Mouse (Mus musculus) lung, adult 18-20 months (tissue): ENCODE measurements around the gene Atp2a1.
"Not testable (repeated sequence)": the region's sequence is repeated elsewhere in the genome, so short reads cannot be mapped to it uniquely, and the experiment has no call there.

Experiments
- DNase-seq, 2 experiments: peaks; one replicate each; pipeline ENCODE4 v3.0.0; 2022; ENCODE audit warnings: mixed read lengths in 2 of 2

Gene Atp2a1

GRCm38 (mm10) chr7:126463004-126463403 is at the start of gene Atp2a1:
Gene Atp2a1, minus strand, starts transcription at chr7:126463108.
- no peak for DNase-seq

- no peak for DNase-seq
These were observed 48.4 kb upstream of the Atp2a1 start for GRCm38 (mm10) chr7:126511287-126511686.

DNA sequence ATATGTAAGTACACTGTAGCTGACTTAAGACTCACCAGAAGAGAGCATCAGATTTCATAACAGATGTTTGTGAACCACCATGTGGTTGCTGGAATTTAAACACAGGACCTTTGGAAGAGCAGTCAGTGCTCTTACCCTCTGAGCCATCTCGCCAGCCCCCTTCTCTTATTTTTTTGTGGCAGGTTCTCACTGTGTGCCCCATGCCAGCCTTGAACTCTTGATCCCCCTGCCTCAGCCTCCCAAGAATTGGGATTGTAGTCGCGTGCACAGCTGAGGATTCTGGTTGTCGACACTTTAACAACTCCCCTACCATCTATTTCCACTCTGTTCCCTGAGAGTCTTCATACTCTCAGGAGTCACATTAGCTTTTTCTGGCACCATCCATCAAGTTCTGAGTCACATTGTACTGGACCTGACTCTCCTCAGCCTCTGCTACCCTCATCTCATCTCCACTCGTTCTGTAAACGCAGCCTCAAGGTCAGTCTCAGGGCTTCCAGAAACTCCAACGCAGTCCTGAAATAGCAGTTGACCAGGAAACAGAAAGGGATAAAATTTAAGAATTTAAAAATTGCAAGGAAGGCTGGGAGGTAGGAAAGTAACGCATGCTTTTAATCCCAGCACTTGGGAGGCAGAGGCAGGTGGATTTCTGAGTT is 44.3 kb upstream of the Atp2a1 start:
- DNase-seq = no peak

DNA sequence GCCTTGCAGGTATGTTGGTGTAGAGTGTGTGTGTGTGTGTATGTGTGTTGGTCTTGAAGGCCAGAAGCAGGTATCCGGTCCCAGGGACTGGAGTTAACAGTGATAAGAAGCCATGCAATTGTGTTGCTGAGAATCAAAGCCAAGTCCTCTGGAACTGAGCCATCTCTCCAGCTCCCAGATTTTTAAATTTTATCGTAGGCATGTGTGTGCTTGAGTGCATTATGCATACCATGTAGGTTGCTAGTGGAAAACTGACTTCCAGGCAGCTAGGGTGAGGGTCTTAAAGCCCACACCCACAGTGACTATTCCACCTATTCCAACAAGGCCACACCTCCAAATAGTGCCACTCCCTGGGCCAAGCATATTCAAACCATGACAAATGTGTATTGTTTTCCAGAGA is 42.0 kb upstream of the Atp2a1 start:
- no peak for DNase-seq

DNA sequence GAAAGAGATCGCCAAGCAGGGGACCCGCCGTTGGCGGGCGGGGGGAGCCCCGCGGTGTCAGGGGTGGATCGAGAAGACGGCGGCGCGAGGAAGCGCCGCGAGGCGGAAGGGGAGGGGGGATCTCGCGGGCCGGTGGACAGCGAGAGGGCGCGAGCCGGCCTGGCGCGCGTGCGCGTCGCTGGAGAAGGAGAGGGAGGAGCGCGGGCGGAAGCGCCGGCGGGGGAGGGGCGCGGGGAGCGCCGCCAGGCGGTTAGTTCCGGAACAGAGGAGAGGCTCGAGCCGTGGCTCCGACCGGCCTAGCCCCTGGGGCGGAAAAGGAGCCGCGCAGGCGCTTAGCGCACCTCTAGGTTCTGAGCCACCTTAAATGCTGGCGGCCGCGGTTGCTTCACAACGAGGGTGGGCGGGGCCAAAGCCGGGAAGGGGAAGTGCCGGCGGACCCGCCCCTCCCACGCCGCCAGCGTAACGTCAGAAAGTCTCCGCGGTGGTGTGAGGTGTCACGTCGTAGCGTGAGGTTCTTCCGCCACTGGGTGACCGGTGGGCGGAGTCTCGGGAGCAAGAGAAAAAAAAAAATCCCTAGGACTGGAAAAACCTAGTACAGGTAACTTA is 40.5 kb upstream of the Atp2a1 start, which contains the start of gene Atxn2l:
TSS of gene Atxn2l (minus strand) at position 165 of the 606 bp plus-strand sequence.
- DNase-seq = peak; percentile 98

GRCm38 (mm10) chr7:126502751-126503150 is 39.8 kb upstream of the Atp2a1 start:
- no peak for DNase-seq

DNA sequence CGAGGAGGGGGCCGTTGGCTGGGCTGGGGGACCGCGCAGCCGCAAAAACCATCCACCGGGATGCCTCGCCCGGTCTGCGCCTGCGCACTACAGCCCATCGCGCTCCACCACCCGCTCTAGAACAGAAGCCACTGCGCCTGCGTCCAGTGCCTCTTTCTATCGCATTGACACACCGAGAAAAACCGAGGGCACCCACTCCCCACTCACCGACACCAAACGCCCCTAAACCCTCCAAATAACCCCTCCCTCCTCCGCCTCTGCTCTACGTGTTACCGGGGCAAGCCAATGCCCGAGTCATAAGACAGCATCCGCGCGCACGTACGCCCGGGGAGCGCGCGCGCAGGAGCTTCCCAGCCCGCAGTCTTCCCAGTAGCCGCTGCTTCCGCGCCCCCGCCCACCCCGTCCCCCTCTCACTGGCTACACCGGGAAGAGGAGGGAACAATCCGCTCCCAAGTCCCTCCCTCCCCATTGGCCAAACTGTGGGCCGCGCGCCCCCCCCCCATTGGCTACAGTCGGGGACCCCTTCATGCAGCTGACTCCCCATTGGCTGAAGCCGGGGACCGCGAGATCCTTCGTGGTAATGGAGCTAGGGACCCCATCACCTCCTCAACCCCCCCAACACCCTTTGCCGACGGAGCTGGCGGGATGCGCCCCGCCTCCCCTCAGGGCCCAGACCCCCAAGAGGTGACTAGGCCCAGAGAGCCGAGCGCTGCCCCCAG is 39.3 kb upstream of the Atp2a1 start:
- peak; percentile 91 to 95 for DNase-seq

DNA sequence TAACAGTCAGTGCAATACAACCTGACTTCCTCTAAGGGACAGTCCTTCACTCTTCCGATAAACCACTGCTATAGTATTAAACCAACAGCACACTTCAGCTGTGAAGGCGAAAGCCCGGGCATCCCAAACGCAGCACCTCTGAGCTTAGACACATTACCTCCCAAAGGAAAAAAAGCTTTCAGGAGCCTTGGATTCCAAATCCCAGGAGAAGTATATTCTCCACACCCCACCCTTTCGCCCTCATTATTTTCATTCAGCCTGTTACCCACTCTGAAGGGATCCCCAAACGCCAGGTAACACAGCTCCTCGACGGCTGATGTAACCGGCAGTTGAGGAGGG is 38.7 kb upstream of the Atp2a1 start:
- DNase-seq = no peak

DNA sequence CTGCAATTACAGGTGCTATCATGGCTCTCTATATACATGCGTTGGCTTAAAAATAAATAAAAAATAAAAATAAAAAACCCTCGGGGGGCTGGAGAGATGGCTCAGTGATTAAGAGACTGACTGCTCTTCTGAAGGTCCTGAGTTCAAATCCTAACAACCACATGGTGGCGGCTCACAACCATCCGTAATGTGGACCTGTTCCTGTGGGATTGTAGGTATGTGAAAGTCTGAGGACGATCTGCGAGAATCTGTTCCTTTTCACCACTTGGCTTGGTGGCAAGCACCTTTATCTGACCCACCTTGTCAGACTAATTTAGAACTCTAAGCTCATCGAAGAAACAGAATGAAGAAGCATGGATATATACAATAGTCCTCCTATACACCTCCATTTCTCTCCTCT is 36.5 kb upstream of the Atp2a1 start:
- DNase-seq = no peak

DNA sequence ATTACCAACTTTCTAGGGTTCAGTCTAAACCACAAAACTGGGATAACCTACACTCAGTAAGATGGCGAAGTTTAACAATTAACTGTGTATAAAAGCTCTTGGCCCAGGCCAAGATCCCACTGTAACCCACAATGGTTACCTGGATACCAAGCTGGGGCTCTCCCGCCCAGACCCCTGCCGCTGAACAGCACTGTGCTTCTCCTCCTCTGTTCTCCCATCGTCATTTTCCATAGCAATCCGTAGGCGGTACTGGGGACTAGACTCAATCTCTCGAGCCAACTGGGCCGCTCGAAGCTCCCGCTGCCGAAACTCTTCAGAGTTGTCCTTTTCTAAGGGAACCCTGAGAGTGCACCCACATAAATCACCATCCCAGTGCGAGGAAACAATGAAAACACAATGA is 35.1 kb upstream of the Atp2a1 start:
- no peak for DNase-seq

DNA sequence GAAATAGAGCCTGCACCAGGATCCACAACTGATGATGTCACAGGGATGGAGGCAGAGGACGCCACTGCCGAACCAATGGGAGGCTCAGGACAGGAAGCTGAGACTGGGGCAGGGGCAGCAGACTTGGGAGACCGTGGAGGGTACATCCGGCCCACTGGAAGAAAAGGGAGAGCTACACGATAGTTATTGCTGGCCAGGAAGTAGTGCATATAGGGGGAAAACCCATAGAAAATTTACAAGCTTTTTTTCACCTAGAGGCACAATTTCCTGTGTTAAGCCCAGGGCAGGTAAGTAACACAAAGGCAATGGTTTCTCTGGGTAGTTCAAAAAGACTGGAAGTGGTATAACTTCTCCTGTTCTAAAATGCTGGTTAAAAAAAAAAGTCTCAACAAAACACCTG is 33.6 kb upstream of the Atp2a1 start:
- no peak for DNase-seq

DNA sequence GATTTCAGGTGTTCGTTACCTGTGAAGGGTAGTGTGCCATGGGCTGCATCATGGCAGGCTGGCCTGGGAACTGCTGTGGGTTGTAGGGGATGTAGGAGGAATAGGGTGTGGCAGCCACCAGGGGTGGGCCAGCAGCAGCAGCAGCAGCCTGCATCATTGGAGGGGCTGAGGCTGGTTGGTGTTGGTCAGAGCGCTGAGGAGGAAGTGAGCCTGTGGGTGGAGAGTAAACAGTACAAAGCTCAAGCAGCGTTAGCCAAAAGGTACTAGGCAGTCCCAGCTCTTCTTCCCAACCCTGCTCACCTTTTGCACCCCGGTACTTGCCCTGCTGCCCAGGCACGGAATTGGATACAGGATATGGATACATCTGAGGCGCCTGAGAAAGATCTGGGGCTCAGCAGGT is 31.2 kb upstream of the Atp2a1 start:
- no peak for DNase-seq

GRCm38 (mm10) chr7:126491973-126492372 is 29.1 kb upstream of the Atp2a1 start:
- no peak for DNase-seq

DNA sequence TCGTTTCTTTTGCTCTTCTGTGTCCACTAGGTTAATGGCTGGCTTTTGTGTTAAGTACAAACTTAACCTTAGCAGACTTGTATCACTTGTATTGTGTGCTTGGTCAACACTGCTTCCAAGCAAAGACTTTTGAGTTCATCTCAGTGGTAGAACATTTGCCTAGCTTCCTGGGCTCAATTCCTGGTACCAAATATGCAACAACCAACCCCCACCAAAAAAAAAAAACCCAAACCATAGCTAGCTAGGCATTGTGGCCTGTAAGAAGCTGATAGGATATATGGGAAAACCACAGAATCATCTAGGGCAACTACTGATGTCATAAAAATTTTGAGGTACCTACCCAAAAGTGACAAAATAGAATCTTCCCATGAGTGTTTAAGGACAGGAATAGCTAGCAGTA is 28.1 kb upstream of the Atp2a1 start:
- no peak for DNase-seq

- DNase-seq = not testable (repeated sequence)
These were observed 24.9 kb upstream of the Atp2a1 start for GRCm38 (mm10) chr7:126487617-126488385.

GRCm38 (mm10) chr7:126487052-126487483 is 24.2 kb upstream of the Atp2a1 start, which contains the start of gene Tufm:
Gene Tufm, plus strand, starts transcription at chr7:126487361.
- DNase-seq = peak; percentile 97 to 98

- DNase-seq = peak; percentile 94 to 96
These were observed 19.5 kb upstream of the Atp2a1 start for GRCm38 (mm10) chr7:126482392-126482871.

DNA sequence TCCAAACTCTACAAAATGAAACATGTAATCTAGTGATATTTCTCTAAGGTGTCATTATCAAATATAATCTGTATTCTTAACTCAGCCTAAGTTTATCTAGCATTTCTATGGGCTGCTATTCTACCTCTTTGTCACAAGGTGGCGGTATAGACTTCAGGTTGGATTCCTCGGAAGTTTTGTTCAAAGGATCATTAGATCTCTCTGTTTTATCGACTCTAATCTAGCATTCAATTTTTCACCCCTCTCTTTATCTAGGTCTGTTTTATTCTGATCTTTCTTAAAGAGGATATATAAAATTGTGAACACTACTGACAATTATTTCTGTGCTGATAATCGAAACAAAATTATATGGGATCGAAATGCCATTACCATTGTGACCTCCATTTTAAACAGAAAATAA is 18.8 kb upstream of the Atp2a1 start:
- DNase-seq = no peak

DNA sequence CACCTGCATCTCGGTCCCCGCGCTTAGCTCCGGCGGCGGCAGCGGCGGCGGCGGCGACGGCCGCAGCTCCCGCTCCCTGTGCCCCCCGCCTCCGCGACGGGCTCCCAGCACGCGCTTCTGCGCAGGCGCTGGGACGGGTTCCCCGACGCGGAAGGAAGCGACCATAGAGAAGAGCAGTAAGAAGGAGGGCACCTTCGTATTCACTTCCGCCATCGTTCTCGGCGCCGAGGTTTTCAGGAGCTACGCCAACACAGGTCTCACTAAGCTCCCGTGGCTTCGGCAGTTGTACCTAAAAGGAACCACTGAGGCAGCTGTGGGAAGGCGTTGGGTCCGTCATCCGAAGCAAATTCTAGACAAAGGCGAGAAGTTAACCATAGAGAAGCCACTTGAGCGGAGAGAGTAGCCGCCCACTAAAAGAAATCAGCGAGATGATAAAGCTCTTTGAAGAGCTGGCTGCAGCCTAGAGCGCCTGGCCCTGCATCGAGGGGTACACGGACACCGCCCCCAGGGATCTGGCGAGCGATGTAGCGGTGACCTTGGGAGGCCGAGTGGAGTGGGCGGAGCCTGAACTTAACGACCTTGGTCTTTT is 12.2 kb upstream of the Atp2a1 start, which contains the start of gene Sh2b1:
TSS of gene Sh2b1 (minus strand) at position 432 of the 589 bp plus-strand sequence.
- DNase-seq = peak; percentile 84 to 90

DNA sequence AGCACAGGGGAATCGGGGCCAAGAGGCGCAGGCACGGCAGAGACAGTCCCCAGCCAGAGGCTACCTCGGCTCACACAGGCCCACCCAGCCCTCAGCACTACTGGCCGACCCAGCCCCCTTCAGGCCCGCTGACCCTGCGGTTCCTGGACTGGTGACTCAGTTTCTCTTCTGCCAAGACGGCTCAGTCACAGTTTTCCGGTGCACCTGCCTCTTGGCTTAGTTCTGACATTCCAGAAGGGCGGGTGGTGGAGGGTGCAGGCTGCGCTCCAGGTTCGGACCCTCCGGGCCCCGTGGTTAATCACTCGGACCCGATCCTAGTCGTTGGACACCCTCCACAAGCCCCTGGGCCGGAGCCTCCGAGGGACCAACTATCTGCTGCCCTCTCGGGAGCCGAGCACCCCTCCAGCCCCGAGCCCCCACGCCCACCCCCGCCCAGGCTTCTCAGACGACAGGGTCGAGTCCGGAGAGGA is 11.6 kb upstream of the Atp2a1 start:
- peak in 1 of 2 experiments; percentile 18 for DNase-seq

DNA sequence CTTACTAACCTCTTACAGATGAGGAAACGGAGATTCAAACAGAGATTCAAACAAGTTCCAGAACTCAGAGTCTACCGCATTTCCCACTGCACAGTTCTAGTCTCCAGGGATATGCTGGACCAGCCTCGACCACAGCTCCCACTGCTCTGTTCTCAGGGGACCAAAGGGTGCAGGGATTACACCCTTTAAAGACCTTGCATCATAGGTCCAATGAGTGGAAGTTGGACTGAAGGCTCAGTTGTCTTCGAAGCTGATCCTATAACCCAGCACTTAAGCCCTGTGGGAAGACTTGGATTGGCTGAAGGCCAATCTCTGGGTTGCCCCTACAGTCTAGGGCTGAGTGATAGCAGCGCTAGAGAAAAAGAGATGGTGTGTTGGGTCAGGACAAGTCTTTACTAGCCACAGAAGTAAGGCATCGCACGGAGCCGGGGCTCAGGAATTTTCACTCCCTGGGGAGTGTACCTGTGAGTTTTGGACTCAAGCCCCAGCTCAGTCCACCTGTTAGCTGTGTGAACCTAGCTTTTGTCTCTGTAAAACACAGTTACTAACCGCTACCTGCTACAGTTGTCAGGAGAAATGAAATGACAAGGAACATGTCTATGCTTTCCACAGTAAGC is 10.7 kb upstream of the Atp2a1 start:
- no peak for DNase-seq

DNA sequence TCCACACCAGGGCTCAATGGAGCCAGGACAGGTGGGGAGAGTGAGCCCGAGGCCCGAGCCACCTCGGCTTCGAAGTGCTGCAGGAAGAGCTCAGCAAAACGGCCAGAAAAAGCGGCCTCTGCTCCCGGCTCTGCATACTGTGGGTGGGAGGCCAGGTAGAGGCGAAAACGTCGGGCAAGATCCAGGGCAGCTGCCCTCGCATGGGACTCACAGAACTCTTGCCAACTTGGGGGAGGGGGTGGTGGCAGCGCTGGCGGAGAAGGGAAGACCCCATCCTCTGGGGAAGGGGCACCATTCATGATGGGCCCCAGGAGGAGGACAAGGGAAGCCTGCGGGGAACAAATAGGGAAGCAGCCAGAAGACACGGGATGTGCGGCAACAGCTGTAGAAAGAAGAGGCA is 9.8 kb upstream of the Atp2a1 start:
- DNase-seq = no peak
